Mouse (Mus musculus) T-helper 2 cell (primary cell): ENCODE results near the gene Ankrd39.

ENCODE experiments used
- in situ Hi-C: fragments of 300-600 bp; cut with MboI, MseI; formaldehyde crosslinking; loops from one replicate; pipeline ENCODE4 v1.15.1; 2025; ENCODE audit warnings: high pct_unique_total_duplicates

Gene Ankrd39

GRCm38 (mm10) chr1:36493299-36493698 is 53.9 kb downstream of the Ankrd39 start:
- in situ Hi-C loops, result no loop called here

GRCm38 (mm10) chr1:36492416-36493139 is 54.7 kb downstream of the Ankrd39 start:
- in situ Hi-C loops, result no loop called here

GRCm38 (mm10) chr1:36489661-36490060 is 57.6 kb downstream of the Ankrd39 start:
- in situ Hi-C loops, result no loop called here
